Mouse (Mus musculus) stomach, postnatal 0 days (tissue): ENCODE measurements at regions not wholly inside any gene's neighbourhood (a gene's known extent, or its start where the extent isn't known, plus 50 kb on each side); places are given as distances from the start of the nearest gene placed in this dataset.
A peak's percentile ranks its signal among the peaks of the same experiment; 100 is the strongest.

ENCODE experiments used
- ATAC-seq: fragments of 200-750 bp; cut with Nextera tagmentation; 2 replicates; pipeline ENCODE4 v1.8.0; 2017; ENCODE audit not compliant: low FRiP score, low TSS enrichment
- DNase-seq: peaks from one replicate; pipeline ENCODE4 v3.0.0-alpha.2; 2016; ENCODE audit warnings: low spot score
- H3K27ac ChIP-seq: fragments of 300-500 bp; sonication (generic); replicated peaks from 2 replicates; pipeline ENCODE4 v1.5.1; 2014; ENCODE audit warnings: mild to moderate bottlenecking, control low read depth
- H3K27me3 ChIP-seq: fragments of 300-500 bp; sonication (generic); 2 replicates; pipeline ENCODE4 v1.6.1; 2014; ENCODE audit warnings: low read length; ENCODE audit not compliant: control insufficient read depth, insufficient read depth
- H3K36me3 ChIP-seq: fragments of 300-500 bp; sonication (generic); 2 replicates; pipeline ENCODE4 v1.6.1; 2014; ENCODE audit warnings: low read length, mixed read lengths; ENCODE audit not compliant: control insufficient read depth, insufficient read depth
- H3K4me1 ChIP-seq: fragments of 300-500 bp; sonication (generic); replicated peaks from 2 replicates; pipeline ENCODE4 v1.6.1; 2014; ENCODE audit warnings: antibody characterized with exemption; ENCODE audit not compliant: control insufficient read depth, insufficient read depth
- H3K4me2 ChIP-seq: fragments of 300-500 bp; sonication (generic); replicated peaks from 2 replicates; pipeline ENCODE4 v1.6.1; 2014; ENCODE audit warnings: low read depth, mild to moderate bottlenecking, control low read depth, moderate library complexity
- H3K4me3 ChIP-seq: fragments of 300-500 bp; sonication (generic); 2 replicates; pipeline ENCODE4 v1.5.1; 2014; ENCODE audit warnings: low read depth, low read length, control low read depth
- H3K9ac ChIP-seq: fragments of 300-500 bp; sonication (generic); 2 replicates; pipeline ENCODE4 v1.6.1; 2014; ENCODE audit warnings: mild to moderate bottlenecking, low read length, control low read depth, mixed read lengths
- H3K9me3 ChIP-seq: fragments of 300-500 bp; sonication (generic); 2 replicates; pipeline ENCODE4 v1.6.1; 2016; ENCODE audit warnings: low read length; ENCODE audit not compliant: control insufficient read depth
- CTCF ChIP-seq: IDR thresholded peaks from 2 replicates; pipeline ENCODE4 v1.5.1; 2016; ENCODE audit warnings: antibody characterized with exemption, low read depth, mild to moderate bottlenecking, moderate library complexity
- EP300 ChIP-seq: optimal IDR thresholded peaks from 2 replicates; pipeline ENCODE3; 2016; ENCODE audit warnings: antibody characterized with exemption
- WGBS: fragments of 180-500 bp; shearing (Covaris S2); extraction: QIAGEN DNeasy Blood & Tissue Kit; methylation state at CpG from one replicate; pipeline ENCODE4 v1.1.7; 2014; 5-methylcytosine and 5-hydroxymethylcytosine counted together

- no peaks in the 10 kb centered on the region for H3K36me3 ChIP-seq
- WGBS: 90% methylated on average over 2 of the region's 2 CpGs
- no peaks in the 10 kb centered on the region for H3K4me1 ChIP-seq
- no peak for TF ChIP-seq EP300
- 0 out of 2 replicates have a peak, but pooled peaks have one; percentile 8 for TF ChIP-seq CTCF
- no peak overlapping the region for H3K4me2 ChIP-seq
- no peak overlapping the region for H3K9ac ChIP-seq
- no peaks in the 10 kb centered on the region for H3K9me3 ChIP-seq
- no peaks in the 10 kb centered on the region for H3K27me3 ChIP-seq
- DNase-seq (no peak), ATAC-seq (no peak)
- no peak overlapping the region for H3K27ac ChIP-seq
- H3K4me3 ChIP-seq: no peak overlapping the region
These were observed 74.3 kb downstream of the Serpinb9g start for GRCm38 (mm10) chr13:33558927-33559326.

- Histone ChIP-seq H3K9ac (no peak overlapping the region), H3K9me3 (no peaks in the 10 kb centered on the region), H3K27me3 (no peaks in the 10 kb centered on the region), H3K27ac (no peak overlapping the region), H3K4me2 (no peak overlapping the region), H3K36me3 (no peaks in the 10 kb centered on the region), H3K4me3 (no peak overlapping the region), H3K4me1 (no peaks in the 10 kb centered on the region)
- no peak for DNase-seq
- TF ChIP-seq EP300 (no peak), CTCF (no peak)
- ATAC-seq: no peak
These were observed 75.1 kb downstream of the Serpinb9g start for GRCm38 (mm10) chr13:33559719-33560118.

- no peak overlapping the region for H3K9ac ChIP-seq
- no peak overlapping the region for H3K27ac ChIP-seq
- DNase-seq (no peak), ATAC-seq (no peak)
- no peak overlapping the region for H3K4me2 ChIP-seq
- no peaks in the 10 kb centered on the region for H3K27me3 ChIP-seq
- no peaks in the 10 kb centered on the region for H3K4me1 ChIP-seq
- no peak for TF ChIP-seq EP300
- TF ChIP-seq CTCF: peak; percentile 49
- no peaks in the 10 kb centered on the region for H3K36me3 ChIP-seq
- WGBS: 70% methylated on average over 3 of the region's 3 CpGs
- 0 out of 2 replicates have a peak, but pooled peaks cover 2% of the 10 kb centered on the region for H3K9me3 ChIP-seq
- no peak overlapping the region for H3K4me3 ChIP-seq
These were observed 77.0 kb downstream of the Serpinb9g start for GRCm38 (mm10) chr13:33561625-33562024.

GRCm38 (mm10) chr13:33562928-33563327, 78.3 kb downstream of the Serpinb9g start:
- Histone ChIP-seq H3K27ac (no peak overlapping the region), H3K9ac (no peak overlapping the region), H3K4me1 (no peaks in the 10 kb centered on the region), H3K4me2 (no peak overlapping the region), H3K4me3 (no peak overlapping the region), H3K9me3 (0 out of 2 replicates have a peak, but pooled peaks cover 2% of the 10 kb centered on the region), H3K36me3 (no peaks in the 10 kb centered on the region), H3K27me3 (no peaks in the 10 kb centered on the region)
- WGBS: 30% methylated on average over 1 of the region's 1 CpGs
- ATAC-seq (no peak), DNase-seq (no peak)
- TF ChIP-seq EP300 (no peak), CTCF (no peak)

GRCm38 (mm10) chr13:33563366-33563765, 78.8 kb downstream of the Serpinb9g start:
- H3K4me2 ChIP-seq: no peak overlapping the region
- TF ChIP-seq EP300 (no peak), CTCF (no peak)
- H3K27me3 ChIP-seq: no peaks in the 10 kb centered on the region
- 0 out of 2 replicates have a peak, but pooled peaks cover 2% of the 10 kb centered on the region for H3K9me3 ChIP-seq
- WGBS: 31% methylated on average over 1 of the region's 1 CpGs
- H3K27ac ChIP-seq: no peak overlapping the region
- no peaks in the 10 kb centered on the region for H3K4me1 ChIP-seq
- H3K4me3 ChIP-seq: no peak overlapping the region
- DNase-seq (no peak), ATAC-seq (no peak)
- H3K36me3 ChIP-seq: no peaks in the 10 kb centered on the region
- no peak overlapping the region for H3K9ac ChIP-seq

GRCm38 (mm10) chr13:33567915-33568314, 83.3 kb downstream of the Serpinb9g start:
- DNase-seq: no peak
- H3K27me3 ChIP-seq: no peaks in the 10 kb centered on the region
- H3K4me1 ChIP-seq: no peaks in the 10 kb centered on the region
- H3K9ac ChIP-seq: no peak overlapping the region
- no peak overlapping the region for H3K4me2 ChIP-seq
- ATAC-seq: no peak
- no peaks in the 10 kb centered on the region for H3K36me3 ChIP-seq
- H3K27ac ChIP-seq: no peak overlapping the region
- 0 out of 2 replicates have a peak, but pooled peaks cover 2% of the 10 kb centered on the region for H3K9me3 ChIP-seq
- H3K4me3 ChIP-seq: no peak overlapping the region
- 82% methylated on average over 4 of the region's 4 CpGs for WGBS
- no peak for TF ChIP-seq CTCF
- TF ChIP-seq EP300: no peak
